Mouse (Mus musculus) intestine, postnatal 0 days (tissue): ENCODE data around the gene Cap2. TPM values are rescaled to one million over a fixed set of nuclear protein-coding genes. Genes with fewer than 3 reads are reported as not detected.

Experiments
- ATAC-seq: fragments of 200-750 bp; cut with Nextera tagmentation; 2 replicates; pipeline ENCODE4 v1.8.0; 2017; ENCODE audit warnings: mild to moderate bottlenecking, moderate TSS enrichment, moderate library complexity
- H3K27ac ChIP-seq: fragments of 300-500 bp; sonication (generic); 2 replicates; pipeline ENCODE4 v1.5.1; 2014; ENCODE audit warnings: mild to moderate bottlenecking, low read depth, low read length, moderate library complexity
- H3K27me3 ChIP-seq: fragments of 300-500 bp; sonication (generic); replicated peaks from 2 replicates; pipeline ENCODE4 v1.6.1; 2014; ENCODE audit warnings: low read length, mixed read lengths; ENCODE audit not compliant: control insufficient read depth, insufficient read depth
- H3K36me3 ChIP-seq: fragments of 300-500 bp; sonication (generic); 2 replicates; pipeline ENCODE4 v1.6.1; 2014; ENCODE audit warnings: mild to moderate bottlenecking, moderate library complexity; ENCODE audit not compliant: control insufficient read depth, insufficient read depth
- H3K4me1 ChIP-seq: fragments of 300-500 bp; sonication (generic); replicated peaks from 2 replicates; pipeline ENCODE4 v1.6.1; 2014; ENCODE audit warnings: antibody characterized with exemption, low read length, mixed read lengths; ENCODE audit not compliant: control insufficient read depth, insufficient read depth
- H3K4me2 ChIP-seq: fragments of 300-500 bp; sonication (generic); replicated peaks from 2 replicates; pipeline ENCODE4 v1.6.1; 2014; ENCODE audit warnings: low read depth, mild to moderate bottlenecking, moderate library complexity
- H3K4me3 ChIP-seq: fragments of 300-500 bp; sonication (generic); 2 replicates; pipeline ENCODE4 v1.5.1; 2014; ENCODE audit warnings: low read depth, low read length
- H3K9ac ChIP-seq: fragments of 300-500 bp; sonication (generic); 2 replicates; pipeline ENCODE4 v1.6.1; 2014; ENCODE audit warnings: mild to moderate bottlenecking, low read depth, low read length
- H3K9me3 ChIP-seq: fragments of 300-500 bp; sonication (generic); 2 replicates; pipeline ENCODE4 v1.6.1; 2016; ENCODE audit warnings: mixed run types; ENCODE audit not compliant: control insufficient read depth
- CTCF ChIP-seq: sonication (generic); IDR thresholded peaks from 2 replicates; pipeline ENCODE4 v1.5.1; 2016; ENCODE audit warnings: low read depth, mild to moderate bottlenecking, control low read depth, antibody characterized with exemption, moderate library complexity
- WGBS: fragments of 180-500 bp; shearing (Covaris S2); extraction: QIAGEN DNeasy Blood & Tissue Kit; methylation state at CpG from one replicate; pipeline ENCODE4 v1.1.7; 2014; 5-methylcytosine and 5-hydroxymethylcytosine counted together
- polyA plus RNA-seq: library from polyadenylated mRNA; unstranded; fragments of >200 nt; fragmentation: Nextera tagmentation; extraction: Ambion mirVana; gene quantifications from 2 replicates; pipeline ENCODE4 v1.2.1, GENCODE M21; 2015

Gene Cap2
- polyA plus RNA-seq, 1 experiment from 2014 or later: 6.3 TPM

GRCm38 (mm10) chr13:46677721-46678120, 176.1 kb downstream of the Cap2 start:
- Histone ChIP-seq H3K9ac (no peak overlapping the region), H3K4me1 (no peaks in the 10 kb centered on the region), H3K4me3 (no peak overlapping the region), H3K4me2 (no peak overlapping the region), H3K27me3 (no peaks in the 10 kb centered on the region), H3K36me3 (peaks cover 53% of the 10 kb centered on the region), H3K9me3 (no peaks in the 10 kb centered on the region), H3K27ac (no peak overlapping the region)
- no peak for TF ChIP-seq CTCF
- WGBS: 82% methylated on average over 4 of the region's 4 CpGs
- ATAC-seq: no peak

GRCm38 (mm10) chr13:46682921-46683320, 181.3 kb downstream of the Cap2 start:
- Histone ChIP-seq H3K9me3 (no peaks in the 10 kb centered on the region), H3K4me3 (no peak overlapping the region), H3K27me3 (no peaks in the 10 kb centered on the region), H3K4me2 (no peak overlapping the region), H3K4me1 (no peaks in the 10 kb centered on the region), H3K36me3 (peaks cover 60% of the 10 kb centered on the region), H3K27ac (no peak overlapping the region), H3K9ac (no peak overlapping the region)
- 81% methylated on average over 2 of the region's 2 CpGs for WGBS
- no peak for TF ChIP-seq CTCF
- ATAC-seq: no peak

GRCm38 (mm10) chr13:46683370-46683769, 181.7 kb downstream of the Cap2 start:
- H3K4me1 ChIP-seq: no peaks in the 10 kb centered on the region
- H3K4me3 ChIP-seq: no peak overlapping the region
- no peaks in the 10 kb centered on the region for H3K27me3 ChIP-seq
- H3K9me3 ChIP-seq: no peaks in the 10 kb centered on the region
- 53% methylated on average over 1 of the region's 1 CpGs for WGBS
- peaks cover 56% of the 10 kb centered on the region for H3K36me3 ChIP-seq
- no peak overlapping the region for H3K4me2 ChIP-seq
- H3K9ac ChIP-seq: no peak overlapping the region
- ATAC-seq: no peak
- no peak overlapping the region for H3K27ac ChIP-seq
- TF ChIP-seq CTCF: no peak

- no peak overlapping the region for H3K4me2 ChIP-seq
- no peaks in the 10 kb centered on the region for H3K27me3 ChIP-seq
- no peak for TF ChIP-seq CTCF
- no peak overlapping the region for H3K4me3 ChIP-seq
- no peaks in the 10 kb centered on the region for H3K9me3 ChIP-seq
- H3K9ac ChIP-seq: no peak overlapping the region
- H3K36me3 ChIP-seq: peaks cover 26% of the 10 kb centered on the region
- 62% methylated on average over 4 of the region's 4 CpGs for WGBS
- H3K27ac ChIP-seq: 0 out of 2 replicates have a peak overlapping the region, but pooled peaks have one; percentile 21
- H3K4me1 ChIP-seq: no peaks in the 10 kb centered on the region
- ATAC-seq: no peak
Observed at GRCm38 (mm10) chr13:46690559-46691241, 189.1 kb downstream of the Cap2 start.

GRCm38 (mm10) chr13:46695296-46695908, 193.8 kb downstream of the Cap2 start:
- no peak for TF ChIP-seq CTCF
- no peak overlapping the region for H3K9ac ChIP-seq
- 44% methylated on average over 1 of the region's 1 CpGs for WGBS
- H3K4me2 ChIP-seq: 0 out of 2 replicates have a peak overlapping the region, but pooled peaks have one; percentile 4
- H3K4me3 ChIP-seq: no peak overlapping the region
- peaks cover 10% of the 10 kb centered on the region for H3K36me3 ChIP-seq
- no peaks in the 10 kb centered on the region; the same call in 1 of the 2 replicates for H3K4me1 ChIP-seq
- no peaks in the 10 kb centered on the region for H3K27me3 ChIP-seq
- ATAC-seq: peak; percentile 84
- H3K9me3 ChIP-seq: no peaks in the 10 kb centered on the region
- peak overlapping the region; percentile 3; the same call in 1 of the 2 replicates for H3K27ac ChIP-seq

- ATAC-seq: peak; percentile 75
- H3K27ac ChIP-seq: no peak overlapping the region; the same call in 1 of the 2 replicates
- H3K9ac ChIP-seq: no peak overlapping the region
- 84% methylated on average over 1 of the region's 1 CpGs for WGBS
- H3K9me3 ChIP-seq: no peaks in the 10 kb centered on the region
- H3K4me2 ChIP-seq: no peak overlapping the region
- TF ChIP-seq CTCF: no peak
- H3K4me1 ChIP-seq: no peaks in the 10 kb centered on the region; the same call in 1 of the 2 replicates
- peaks cover 10% of the 10 kb centered on the region for H3K36me3 ChIP-seq
- no peak overlapping the region for H3K4me3 ChIP-seq
- no peaks in the 10 kb centered on the region for H3K27me3 ChIP-seq
Observed at GRCm38 (mm10) chr13:46695932-46696331, 194.3 kb downstream of the Cap2 start.
